Mouse (Mus musculus) spleen, adult 2 months (tissue): ENCODE results near the gene Optc. TPM values are rescaled to one million over a fixed set of nuclear protein-coding genes. Genes with fewer than 3 reads are reported as not detected.

ENCODE experiments used
- DNase-seq, 2 experiments: peaks; one replicate each; pipeline versions ENCODE4 v3.0.0 to v3.0.0-alpha.2; 2012 to 2021; ENCODE audit warnings: low spot score in 2 of 2, low read depth in 1 of 2
- H3K27ac ChIP-seq: fragments of 200-500 bp; 2 replicates; pipeline ENCODE4 v1.5.1; 2012; ENCODE audit warnings: low read length, inconsistent platforms; ENCODE audit not compliant: insufficient read depth
- H3K27me3 ChIP-seq: fragments of 200-500 bp; 2 replicates; pipeline ENCODE4 v1.6.1; 2012; ENCODE audit warnings: mild to moderate bottlenecking, moderate library complexity, low read length, inconsistent platforms; ENCODE audit not compliant: control insufficient read depth, insufficient read depth
- H3K36me3 ChIP-seq: fragments of 200-500 bp; 2 replicates; pipeline ENCODE4 v1.6.1; 2012; ENCODE audit warnings: mild to moderate bottlenecking, low read length, inconsistent platforms; ENCODE audit not compliant: control insufficient read depth, insufficient read depth
- H3K4me1 ChIP-seq: fragments of 200-500 bp; 2 replicates; pipeline ENCODE4 v1.6.1; 2011; ENCODE audit warnings: inconsistent platforms; ENCODE audit not compliant: control insufficient read depth, insufficient read depth, insufficient read length
- H3K4me3 ChIP-seq: fragments of 200-500 bp; 2 replicates; pipeline ENCODE4 v1.5.1; 2011; ENCODE audit warnings: mild to moderate bottlenecking, inconsistent platforms; ENCODE audit not compliant: insufficient read depth, insufficient read length; ENCODE audit errors: extremely low read depth
- CTCF ChIP-seq: fragments of 200-500 bp; IDR thresholded peaks from 2 replicates; pipeline ENCODE4 v1.5.1; 2011; ENCODE audit warnings: mild to moderate bottlenecking, inconsistent platforms; ENCODE audit not compliant: insufficient read depth, insufficient read length, insufficient replicate concordance; ENCODE audit errors: extremely low read depth
- POLR2A ChIP-seq: fragments of 200-500 bp; IDR thresholded peaks from 2 replicates; pipeline ENCODE4 v1.6.1; 2011; ENCODE audit warnings: low read depth, low read length, inconsistent platforms
- WGBS: fragments of 180-500 bp; shearing (Covaris S2); methylation state at CpG from one replicate; pipeline ENCODE4 v1.1.7; 2018; 5-methylcytosine and 5-hydroxymethylcytosine counted together
- polyA plus RNA-seq: library from polyadenylated mRNA; depleted of rRNA; stranded (reverse); fragments of >200 nt; gene quantifications from 2 replicates; pipeline ENCODE4 v1.2.3, GENCODE M21; 2012

Gene Optc
- polyA plus RNA-seq, 1 experiment = 0.15 TPM

DNA sequence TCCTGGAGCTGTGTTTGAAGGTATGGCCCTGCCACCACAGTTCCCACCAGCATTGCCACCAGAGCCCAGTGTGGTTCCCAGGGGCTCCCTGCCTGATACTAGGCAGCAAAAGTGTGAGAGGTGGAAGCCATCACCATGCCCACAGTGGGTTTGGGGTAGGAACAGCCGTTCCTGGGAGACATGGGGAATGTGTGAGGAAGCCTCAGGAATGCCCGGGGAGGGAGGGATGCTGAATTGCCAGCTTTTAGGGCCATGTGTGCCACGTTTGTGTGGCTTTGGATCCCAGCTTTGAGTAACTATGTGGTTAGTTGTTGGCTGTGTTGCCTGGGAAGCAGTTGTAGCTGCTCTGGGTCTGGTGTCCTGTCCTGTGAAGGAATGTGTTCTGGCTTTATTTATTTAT is 34.1 kb upstream of the Optc start:
- TF ChIP-seq CTCF (no peak), POLR2A (no peak)
- no peak overlapping the region for H3K27ac ChIP-seq
- no peaks in the 10 kb centered on the region for H3K4me1 ChIP-seq
- no peak overlapping the region for H3K4me3 ChIP-seq
- DNase-seq = no peak
- H3K27me3 ChIP-seq = no peaks in the 10 kb centered on the region
- no peaks in the 10 kb centered on the region for H3K36me3 ChIP-seq
- WGBS = 72% methylated on average over 3 of the region's 3 CpGs

DNA sequence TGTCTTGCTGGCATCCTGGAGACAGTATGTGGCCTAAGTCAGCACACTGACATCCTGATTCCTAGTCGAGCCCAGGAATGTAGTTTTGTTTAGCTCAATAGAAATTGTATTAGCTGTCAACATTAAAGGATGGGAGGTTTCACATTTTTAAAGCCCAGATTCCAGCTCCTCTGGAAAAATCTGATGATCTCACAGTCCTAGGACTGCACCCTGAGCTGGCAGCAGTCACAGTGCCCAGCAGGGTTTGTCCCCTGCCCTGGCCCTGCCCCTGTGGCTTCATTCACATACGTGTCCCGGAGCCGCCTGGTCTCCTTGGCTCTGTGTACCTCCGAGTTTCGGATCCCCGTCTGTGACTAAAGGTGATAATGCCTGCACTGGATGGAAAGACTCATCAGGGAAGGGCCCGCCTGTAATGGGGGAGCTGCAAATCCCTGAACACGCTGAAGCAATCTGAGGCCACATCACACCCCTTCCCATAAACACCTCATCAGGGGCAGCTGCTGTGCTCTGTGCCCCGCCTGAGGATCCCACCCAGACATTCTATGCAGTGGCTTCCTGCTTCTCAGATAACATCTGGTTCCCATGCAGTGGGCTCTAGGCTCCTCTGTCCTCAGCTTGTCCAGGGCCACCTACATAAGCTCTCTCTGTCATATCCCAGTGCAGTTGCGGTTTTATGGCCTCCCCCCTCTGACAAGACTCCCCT is 33.5 kb upstream of the Optc start:
- H3K4me1 ChIP-seq = no peaks in the 10 kb centered on the region
- no peak for DNase-seq
- H3K36me3 ChIP-seq = no peaks in the 10 kb centered on the region
- no peak for TF ChIP-seq CTCF
- no peak for TF ChIP-seq POLR2A
- no peak overlapping the region for H3K4me3 ChIP-seq
- no peak overlapping the region for H3K27ac ChIP-seq
- no peaks in the 10 kb centered on the region for H3K27me3 ChIP-seq
- WGBS = 84% methylated on average over 11 of the region's 11 CpGs

DNA sequence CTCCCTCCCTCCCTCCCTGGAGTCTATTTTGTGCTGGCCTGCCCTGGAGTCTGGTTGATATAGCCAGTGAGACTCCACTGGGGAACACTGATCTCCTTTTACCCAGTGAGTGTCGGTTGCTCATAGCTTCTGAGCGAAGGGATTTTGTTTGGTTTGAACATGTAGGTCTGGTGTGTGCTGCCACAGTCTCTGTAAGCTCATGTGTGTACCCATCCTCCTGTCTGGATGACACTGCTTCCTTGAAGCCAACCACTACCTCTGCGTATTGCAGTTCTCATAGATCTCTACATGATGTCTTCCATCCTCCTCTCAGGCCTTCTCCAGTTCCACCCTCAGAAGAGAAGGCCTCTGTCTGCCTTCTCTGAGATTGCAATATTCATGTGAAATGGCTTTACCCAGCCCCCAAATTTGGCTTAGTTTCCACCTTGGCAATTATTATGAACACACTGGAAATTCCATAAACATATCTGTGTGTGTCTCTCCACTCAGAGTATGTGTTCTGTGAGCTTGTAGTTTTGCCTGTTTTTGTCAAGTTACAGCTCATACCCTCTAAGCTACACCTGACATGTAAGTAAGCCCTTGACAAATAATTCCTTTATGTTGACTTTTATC is 32.8 kb upstream of the Optc start:
- Histone ChIP-seq H3K4me3 (no peak overlapping the region), H3K27ac (no peak overlapping the region), H3K27me3 (no peaks in the 10 kb centered on the region), H3K4me1 (no peaks in the 10 kb centered on the region), H3K36me3 (no peaks in the 10 kb centered on the region)
- no peak for DNase-seq
- no peak for TF ChIP-seq POLR2A
- TF ChIP-seq CTCF = no peak
- 93% methylated on average over 3 of the region's 3 CpGs for WGBS

GRCm38 (mm10) chr1:133939708-133940107 is 31.9 kb upstream of the Optc start:
- H3K36me3 ChIP-seq = no peaks in the 10 kb centered on the region
- 88% methylated on average over 8 of the region's 8 CpGs for WGBS

GRCm38 (mm10) chr1:133936169-133936568 is 28.4 kb upstream of the Optc start:
- no peaks in the 10 kb centered on the region for H3K4me1 ChIP-seq
- WGBS = 95% methylated on average over 3 of the region's 3 CpGs
- no peak overlapping the region for H3K27ac ChIP-seq
- no peaks in the 10 kb centered on the region for H3K27me3 ChIP-seq
- no peak for TF ChIP-seq CTCF
- TF ChIP-seq POLR2A = no peak
- no peak overlapping the region for H3K4me3 ChIP-seq
- no peak for DNase-seq
- no peaks in the 10 kb centered on the region for H3K36me3 ChIP-seq

More at GRCm38 (mm10) chr1:133939708-133940107, 31.9 kb upstream of the Optc start:
- Histone ChIP-seq H3K27ac (no peak overlapping the region), H3K27me3 (no peaks in the 10 kb centered on the region), H3K4me3 (no peak overlapping the region), H3K4me1 (no peaks in the 10 kb centered on the region)
- no peak for DNase-seq
- TF ChIP-seq POLR2A (no peak), CTCF (no peak)

GRCm38 (mm10) chr1:133934354-133934963 is 26.7 kb upstream of the Optc start:
- no peak overlapping the region for H3K4me3 ChIP-seq
- no peak overlapping the region for H3K27ac ChIP-seq
- no peaks in the 10 kb centered on the region for H3K36me3 ChIP-seq
- no peaks in the 10 kb centered on the region for H3K4me1 ChIP-seq
- no peaks in the 10 kb centered on the region for H3K27me3 ChIP-seq
- TF ChIP-seq CTCF (no peak), POLR2A (no peak)
- no peak for DNase-seq
- 89% methylated on average over 10 of the region's 10 CpGs for WGBS
